Mouse (Mus musculus) CD4-positive, CD25-positive, alpha-beta regulatory T cell, adult 4 months (primary cell): ENCODE results near the gene Fam178b. TPM values are rescaled to one million over a fixed set of nuclear protein-coding genes. Genes with fewer than 3 reads are reported as not detected.
"Not testable (repeated sequence)": the region's sequence is repeated elsewhere in the genome, so short reads cannot be mapped to it uniquely, and the experiment has no call there.

Source experiments
- ATAC-seq: one replicate; pipeline ENCODE4 v1.8.0; 2017
- polyA plus RNA-seq, 2 experiments: library from polyadenylated mRNA; unstranded; fragments of 100-300 nt; shearing (Covaris generic); gene quantifications; one replicate each; pipeline ENCODE4 v1.2.1; 2017

Gene Fam178b
- polyA plus RNA-seq, 2 experiments from 2014 or later: not detected

GRCm38 (mm10) chr1:36625442-36625841 lies 57.5 kb downstream of the Fam178b start:
- ATAC-seq: no peak

- not testable (repeated sequence) for ATAC-seq
These were observed 67.0 kb downstream of the Fam178b start for GRCm38 (mm10) chr1:36615958-36616357.

GRCm38 (mm10) chr1:36615188-36615587 lies 67.8 kb downstream of the Fam178b start:
- ATAC-seq: no peak

DNA sequence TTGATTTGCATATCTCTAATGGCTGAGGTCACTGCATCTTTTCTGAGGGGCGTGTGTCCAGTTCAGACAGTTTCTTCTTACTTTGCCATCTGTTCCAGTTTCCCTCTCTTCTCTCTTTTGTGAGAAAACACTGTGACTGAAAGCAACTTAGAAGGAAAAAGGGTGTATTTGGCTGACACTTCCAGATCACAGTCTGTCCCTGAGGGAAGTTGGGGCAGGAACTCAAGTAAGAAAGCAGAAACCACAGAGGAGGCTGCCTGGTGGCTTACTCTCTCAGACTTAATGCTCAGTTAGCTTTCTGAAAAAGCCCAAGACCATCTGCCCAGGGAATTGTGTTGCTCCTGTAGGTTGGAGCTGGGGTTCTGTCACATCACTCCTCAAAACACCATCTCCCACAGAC lies 68.4 kb downstream of the Fam178b start:
- no peak for ATAC-seq

GRCm38 (mm10) chr1:36613374-36613895 lies 69.5 kb downstream of the Fam178b start:
- no peak for ATAC-seq

- no peak for ATAC-seq
These were observed 70.6 kb downstream of the Fam178b start for GRCm38 (mm10) chr1:36612362-36612761.

GRCm38 (mm10) chr1:36611449-36612123 lies 71.4 kb downstream of the Fam178b start:
- ATAC-seq: peak; percentile 49

DNA sequence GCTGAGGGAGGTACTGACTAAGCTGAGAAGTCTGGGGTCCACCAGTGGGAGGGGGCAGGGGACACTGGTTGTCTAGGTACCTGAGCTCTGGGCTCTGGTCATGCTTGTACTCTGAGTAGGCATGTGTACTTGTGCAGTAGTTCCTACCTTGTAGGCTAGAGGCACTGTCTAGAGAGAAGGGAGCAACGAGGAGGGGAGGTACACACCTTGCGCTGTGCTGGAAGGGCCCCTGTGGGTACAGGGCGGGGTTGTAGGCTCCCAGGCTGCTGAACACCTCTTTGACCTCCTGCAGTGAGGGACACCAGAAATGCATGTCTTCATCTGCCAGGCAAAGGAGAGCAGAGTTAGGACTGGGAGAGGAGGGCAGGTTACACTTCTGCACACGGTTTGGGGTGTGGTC lies 74.8 kb downstream of the Fam178b start:
- no peak for ATAC-seq

DNA sequence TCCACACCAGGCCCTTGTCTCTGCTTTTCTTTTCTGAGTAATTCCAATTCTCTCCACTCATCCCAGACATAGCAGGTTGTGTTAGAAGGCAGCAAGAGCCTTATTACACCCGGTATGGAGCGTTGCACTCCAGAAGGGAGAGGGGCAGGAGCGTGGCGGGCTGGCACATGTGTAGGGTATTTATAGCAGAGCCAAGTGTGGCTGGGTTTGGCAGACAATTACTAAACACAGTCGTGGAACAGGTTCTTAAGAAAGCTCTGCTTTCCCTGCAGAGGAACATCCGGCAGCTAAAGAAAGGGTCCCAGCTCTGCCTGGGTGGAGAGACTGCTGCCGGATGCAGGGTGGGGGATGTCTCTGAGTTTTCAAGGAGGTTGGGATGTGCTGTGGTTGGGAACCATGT lies 76.0 kb downstream of the Fam178b start:
- ATAC-seq: no peak

- no peak for ATAC-seq
These were observed 78.5 kb downstream of the Fam178b start for GRCm38 (mm10) chr1:36604254-36605156.

GRCm38 (mm10) chr1:36603361-36603760 lies 79.6 kb downstream of the Fam178b start:
- ATAC-seq: no peak

DNA sequence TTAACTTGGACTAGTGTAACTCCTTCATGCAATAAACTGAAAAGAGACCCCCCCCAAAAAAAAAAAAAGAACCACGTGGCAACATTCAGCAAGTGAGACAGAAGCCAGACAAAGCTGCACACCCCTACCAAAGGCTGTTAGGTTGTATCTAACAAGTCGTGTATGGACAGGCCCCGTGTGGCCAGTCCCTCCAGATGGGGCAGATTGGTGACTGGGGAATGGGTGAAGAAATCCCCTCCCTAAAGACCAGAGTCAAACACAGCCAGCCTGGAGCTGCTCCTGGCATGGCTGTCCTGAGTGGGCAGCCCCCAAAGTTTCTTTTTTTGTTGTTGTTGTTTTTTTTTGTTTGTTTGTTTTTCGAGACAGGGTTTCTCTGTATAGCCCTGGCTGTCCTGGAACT lies 80.7 kb downstream of the Fam178b start:
- no peak for ATAC-seq

DNA sequence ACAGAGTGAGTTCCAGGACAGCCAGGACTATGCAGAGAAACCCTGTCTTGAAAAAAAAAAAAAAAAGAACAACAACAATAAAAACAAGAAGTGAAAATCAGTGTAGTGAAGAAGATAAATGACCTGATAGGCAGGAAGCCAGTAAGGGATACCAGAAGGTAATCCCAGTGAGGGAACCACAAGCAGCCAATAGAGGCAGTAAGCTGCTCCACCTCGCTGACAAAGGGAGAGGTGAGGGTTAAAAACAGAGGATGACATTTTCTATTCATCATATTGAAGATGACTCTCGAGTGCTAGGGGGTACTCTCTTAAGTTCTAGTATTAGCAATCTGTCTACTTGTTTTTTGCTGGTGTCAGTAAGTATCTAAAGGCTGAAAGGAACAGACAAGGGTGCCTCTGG lies 84.6 kb downstream of the Fam178b start:
- no peak for ATAC-seq

DNA sequence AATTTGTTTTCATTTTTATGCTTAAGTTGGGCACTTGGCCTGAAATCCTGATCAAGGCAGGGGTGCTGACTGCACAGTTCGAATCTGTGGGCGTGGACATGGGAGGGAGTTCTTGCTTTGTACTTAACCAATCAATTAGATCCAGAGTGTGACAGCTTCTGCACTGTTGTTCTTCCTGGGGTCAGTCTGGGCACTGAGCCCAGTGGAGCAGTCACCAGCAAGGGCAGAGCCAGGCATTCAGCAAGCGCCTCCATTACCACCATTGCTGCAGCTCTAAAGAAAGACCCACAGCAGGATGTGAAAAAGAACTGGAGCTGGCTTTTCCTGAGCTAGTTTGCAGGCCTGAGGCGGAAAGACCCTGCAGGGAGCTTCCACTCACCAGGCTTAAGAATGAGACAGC lies 86.9 kb downstream of the Fam178b start:
- ATAC-seq: no peak

DNA sequence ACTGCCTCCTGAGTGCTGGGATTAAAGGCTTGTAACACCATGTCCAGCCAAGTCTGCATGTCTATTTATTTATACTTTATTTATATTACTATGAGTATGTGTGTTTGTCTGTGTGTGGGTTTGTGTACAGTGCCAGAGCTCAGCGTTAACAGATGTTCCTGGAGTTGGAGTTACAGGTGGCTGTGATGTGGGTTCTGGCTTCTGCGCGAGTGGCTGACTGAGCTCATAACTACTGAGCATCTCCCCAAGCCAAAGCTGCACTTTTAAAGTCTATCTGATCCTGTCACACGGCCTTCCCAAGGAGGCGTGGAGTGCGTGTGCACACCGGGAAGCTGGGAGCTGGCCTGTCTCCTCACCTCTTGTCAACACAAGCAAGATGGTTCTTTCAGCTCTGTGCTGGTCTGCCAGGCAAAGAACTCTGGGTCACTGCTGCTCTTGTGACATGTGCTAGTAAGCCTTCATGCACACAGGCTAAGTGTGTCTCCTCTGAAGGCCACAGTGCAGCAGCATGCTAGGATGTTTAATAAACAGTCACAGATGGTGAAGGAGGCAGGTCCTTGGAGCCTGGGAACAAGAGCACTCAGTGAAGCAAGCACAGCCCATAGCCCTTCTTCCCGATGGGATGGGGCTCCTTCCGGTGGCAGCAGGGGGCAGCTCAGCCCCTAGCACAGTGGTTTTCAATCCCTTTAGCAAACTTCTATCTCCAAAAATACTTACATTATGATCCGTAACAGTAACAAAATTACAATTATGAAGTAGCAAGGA lies 87.6 kb downstream of the Fam178b start:
- no peak for ATAC-seq

- ATAC-seq: no peak
These were observed 89.9 kb downstream of the Fam178b start for GRCm38 (mm10) chr1:36593099-36593498.

DNA sequence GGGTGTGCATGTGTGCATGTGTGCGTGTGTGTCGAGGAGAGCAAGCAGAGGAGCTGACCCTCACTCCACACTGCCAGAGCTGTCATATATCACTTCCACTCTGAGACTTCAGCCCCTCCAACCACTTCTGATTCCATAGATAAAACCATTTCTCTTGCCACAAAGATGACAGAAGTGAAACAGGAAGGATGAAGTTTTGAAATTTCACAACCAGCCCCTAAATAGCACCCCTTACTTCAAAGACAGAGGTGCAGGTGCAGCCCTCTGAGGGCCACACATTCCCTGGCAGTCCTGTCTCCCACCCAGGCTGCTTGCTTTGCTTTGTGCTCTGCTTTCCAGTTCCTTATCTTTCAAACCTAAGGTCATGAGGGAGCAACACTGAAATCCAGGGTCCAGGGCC lies 91.6 kb downstream of the Fam178b start:
- no peak for ATAC-seq

DNA sequence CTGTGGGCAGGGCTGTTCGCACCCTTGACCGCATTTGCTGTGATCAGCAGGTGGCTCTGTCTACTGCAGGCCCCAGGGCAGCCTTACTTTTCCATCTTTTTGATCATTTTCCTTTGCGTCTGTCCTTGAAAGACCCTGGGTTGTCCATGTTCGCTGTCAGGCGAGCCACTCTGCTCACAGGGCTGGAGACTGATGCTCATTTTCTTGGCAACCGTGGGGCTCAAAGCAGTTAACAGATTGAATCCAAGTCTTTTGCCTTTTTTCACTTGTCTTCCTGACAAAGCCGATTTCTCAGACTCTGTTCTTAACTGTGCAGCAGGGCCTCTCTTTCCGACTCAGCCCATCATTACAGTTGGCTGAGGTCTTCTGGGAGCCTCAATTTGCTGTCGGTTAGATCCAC lies 92.3 kb downstream of the Fam178b start:
- no peak for ATAC-seq

DNA sequence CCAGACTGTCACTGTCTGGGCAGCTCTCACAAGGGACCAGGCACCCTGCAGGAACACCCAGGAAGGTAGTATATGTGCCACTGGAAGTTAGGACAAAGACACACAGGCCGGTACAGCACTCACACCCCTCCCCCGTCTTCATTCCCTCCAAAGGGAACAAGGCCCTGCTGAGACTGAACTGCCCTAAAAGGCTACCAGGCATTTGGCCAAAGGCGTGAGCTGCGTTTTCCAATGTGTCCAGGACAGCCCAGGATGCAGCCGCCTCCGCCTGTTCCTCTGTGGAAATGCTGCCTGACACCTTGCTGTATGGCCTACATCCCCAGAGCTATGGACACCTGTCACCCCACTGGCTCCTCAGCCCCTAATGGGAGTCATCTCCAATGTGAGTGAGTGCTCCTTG lies 93.5 kb downstream of the Fam178b start:
- ATAC-seq: no peak

DNA sequence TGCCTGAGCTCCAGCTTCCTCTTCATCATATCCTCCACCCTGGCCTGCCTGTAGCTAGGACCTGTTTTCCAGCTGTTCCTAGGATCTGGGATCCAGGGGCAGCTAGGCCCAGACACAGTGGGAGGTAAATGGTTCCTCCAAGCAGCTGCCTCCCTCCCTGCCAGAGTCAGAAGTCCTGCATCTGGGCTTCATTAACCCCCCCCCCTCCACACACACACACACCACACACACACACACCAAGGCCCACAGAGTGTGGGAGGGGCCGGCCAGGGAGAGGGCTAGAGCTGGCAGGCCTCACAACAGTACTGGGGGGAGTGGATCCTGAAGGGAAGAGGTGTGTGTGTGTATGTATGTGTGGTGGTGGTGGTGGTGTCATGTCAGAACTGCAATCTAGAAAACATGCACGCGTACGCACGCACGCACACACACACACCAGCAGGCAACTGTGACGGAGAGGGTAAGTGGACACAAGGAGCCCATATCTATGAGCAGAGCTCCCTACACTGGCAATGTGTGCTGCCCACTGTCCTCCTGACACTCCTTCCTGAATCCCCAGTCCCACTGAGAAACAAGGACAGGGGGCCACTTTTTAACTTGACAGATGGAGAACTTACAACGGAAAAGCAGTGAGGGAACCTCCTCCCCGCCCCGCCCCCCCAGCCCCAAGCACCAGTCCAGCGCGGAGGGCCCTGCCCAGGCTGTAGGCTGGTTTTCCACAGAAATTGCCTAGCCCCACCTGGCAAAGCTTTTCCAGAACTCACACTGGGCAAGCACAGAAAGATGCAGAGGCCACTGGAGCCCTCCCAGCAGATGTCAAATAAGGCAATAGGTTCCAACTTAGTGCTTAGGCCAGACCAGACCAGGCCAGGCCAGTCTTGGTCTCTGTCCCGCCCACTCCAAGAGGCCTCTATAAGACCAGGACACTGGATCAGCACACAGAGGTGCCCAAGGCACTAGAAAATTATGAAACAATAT lies 94.2 kb downstream of the Fam178b start:
- ATAC-seq: no peak

DNA sequence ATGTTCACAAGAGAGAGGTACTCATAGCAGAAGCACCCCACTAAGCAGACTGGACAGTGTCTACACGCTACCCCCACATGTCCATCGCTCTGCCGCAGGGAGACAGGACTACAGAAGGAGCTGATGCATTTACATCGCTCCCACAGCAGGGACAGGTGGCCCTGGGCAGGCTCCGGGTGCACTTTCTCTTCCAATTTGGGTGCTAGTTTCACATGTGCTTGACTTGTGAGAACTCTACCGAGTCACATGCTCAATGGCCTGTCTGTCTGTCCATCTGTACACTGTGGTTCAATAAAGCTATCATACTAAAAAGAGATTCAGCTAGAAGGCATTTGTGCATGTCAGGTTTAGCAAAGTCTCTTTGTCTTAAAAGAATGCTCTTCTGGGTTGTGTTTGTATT lies 95.1 kb downstream of the Fam178b start:
- no peak for ATAC-seq

DNA sequence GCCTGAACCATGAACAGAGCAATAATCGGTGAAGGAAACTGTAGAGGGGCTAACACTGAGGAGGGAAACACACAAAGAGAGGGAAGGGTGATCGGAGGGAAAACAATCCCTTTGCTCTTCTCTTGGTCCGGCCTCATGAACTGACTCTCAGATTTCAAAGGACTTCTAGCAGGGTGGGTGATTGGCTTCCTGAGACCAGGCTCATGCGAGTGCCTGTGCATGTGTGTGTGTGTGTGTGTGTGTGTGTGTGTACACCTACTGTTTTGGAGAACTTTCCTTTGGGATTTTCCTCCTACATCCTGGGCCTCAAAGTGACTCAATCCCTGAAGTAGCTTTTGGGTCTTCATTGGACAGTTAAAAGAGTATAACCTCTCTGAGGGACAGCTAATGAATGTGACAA lies 96.7 kb downstream of the Fam178b start:
- no peak for ATAC-seq
